Mouse (Mus musculus) testis, adult 2 months (tissue): ENCODE measurements around the gene Rufy2.

Experiments used
- CTCF ChIP-seq: fragments of 200-500 bp; IDR thresholded peaks from 2 replicates; pipeline ENCODE4 v1.5.1; 2012; ENCODE audit warnings: low read depth, mild to moderate bottlenecking, inconsistent platforms, low read length, moderate library complexity; ENCODE audit not compliant: control insufficient read depth, insufficient read depth, insufficient replicate concordance
- POLR2A ChIP-seq: fragments of 200-500 bp; IDR thresholded peaks from 2 replicates; pipeline ENCODE4 v1.6.1; 2012; ENCODE audit warnings: low read depth, mild to moderate bottlenecking, inconsistent platforms, low read length, moderate library complexity; ENCODE audit not compliant: control insufficient read depth

DNA sequence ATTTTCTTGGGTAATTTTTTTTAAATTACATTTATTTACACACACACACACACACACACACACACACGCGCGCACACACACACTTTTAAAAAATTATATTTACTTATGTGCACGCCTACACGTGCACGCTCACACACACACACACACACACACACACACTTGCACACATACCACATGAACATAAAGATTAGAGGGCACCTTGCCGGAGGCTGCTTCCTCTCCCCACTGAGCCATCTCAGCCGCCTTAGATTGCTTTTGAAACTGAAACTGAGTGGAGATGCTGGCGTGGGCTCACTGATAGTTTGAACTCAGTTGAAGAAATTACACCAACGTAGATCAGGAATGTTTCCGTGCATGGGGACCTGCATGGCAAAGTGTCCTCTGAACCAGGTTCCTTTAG is 4.0 kb downstream of the Rufy2 start:
- no peak for TF ChIP-seq POLR2A
- TF ChIP-seq CTCF, result no peak
